Mouse (Mus musculus) cortical plate, adult 2 months (tissue): ENCODE measurements around the gene Wnt8b. TPM values are rescaled to one million over a fixed set of nuclear protein-coding genes. Genes with fewer than 3 reads are reported as not detected.
"Not testable (repeated sequence)": the region's sequence is repeated elsewhere in the genome, so short reads cannot be mapped to it uniquely, and the experiment has no call there.

Experiments used
- H3K27ac ChIP-seq: fragments of 200-500 bp; 2 replicates; pipeline ENCODE4 v1.5.1; 2012; ENCODE audit warnings: low read length, control low read depth, inconsistent platforms; ENCODE audit not compliant: insufficient read depth
- H3K4me1 ChIP-seq: fragments of 200-500 bp; 2 replicates; pipeline ENCODE4 v1.6.1; 2011; ENCODE audit warnings: low read length; ENCODE audit not compliant: control insufficient read depth, insufficient read depth
- H3K4me3 ChIP-seq: fragments of 200-500 bp; 2 replicates; pipeline ENCODE4 v1.5.1; 2011; ENCODE audit warnings: mild to moderate bottlenecking, low read length, control low read depth; ENCODE audit not compliant: insufficient read depth
- CTCF ChIP-seq: fragments of 200-500 bp; IDR thresholded peaks from 2 replicates; pipeline ENCODE4 v1.5.1; 2011; ENCODE audit warnings: mild to moderate bottlenecking, control low read depth, low read length; ENCODE audit not compliant: insufficient read depth; ENCODE audit errors: extremely low read depth
- POLR2A ChIP-seq: fragments of 200-500 bp; IDR thresholded peaks from 2 replicates; pipeline ENCODE4 v1.6.1; 2011; ENCODE audit warnings: mild to moderate bottlenecking, low read length, control low read depth; ENCODE audit not compliant: insufficient read depth; ENCODE audit errors: extremely low read depth
- polyA plus RNA-seq: library from polyadenylated mRNA; depleted of rRNA; stranded (reverse); fragments of >200 nt; gene quantifications from 2 replicates; pipeline ENCODE4 v1.2.3, GENCODE M21; 2012; rRNA removed

Wnt8b gene
- 0.04 and 0.10 TPM in 2 replicates for polyA plus RNA-seq

- Histone ChIP-seq H3K4me3 (no peak within 1 kb of the TSS), H3K4me1 (no peaks in the 10 kb centered on the region), H3K27ac (no peak within 1 kb of the TSS)
- TF ChIP-seq POLR2A (no peak), CTCF (no peak)
Observed at GRCm38 (mm10) chr19:44493128-44493527, at the start of gene Wnt8b. Gene Wnt8b, plus strand, starts transcription at chr19:44493472.

- no peak overlapping the region for H3K4me3 ChIP-seq
- TF ChIP-seq CTCF (no peak), POLR2A (no peak)
- no peak overlapping the region for H3K27ac ChIP-seq
- no peaks in the 10 kb centered on the region for H3K4me1 ChIP-seq
Observed at GRCm38 (mm10) chr19:44445755-44446154, 47.5 kb upstream of the Wnt8b start.

GRCm38 (mm10) chr19:44447927-44448326, 45.3 kb upstream of the Wnt8b start:
- no peak overlapping the region for H3K4me3 ChIP-seq
- H3K4me1 ChIP-seq = no peaks in the 10 kb centered on the region
- TF ChIP-seq POLR2A = no peak
- TF ChIP-seq CTCF = no peak
- no peak overlapping the region for H3K27ac ChIP-seq

GRCm38 (mm10) chr19:44454862-44455261, 38.4 kb upstream of the Wnt8b start:
- Histone ChIP-seq H3K27ac (no peak overlapping the region), H3K4me1 (peaks cover 2% of the 10 kb centered on the region; the same call in 1 of the 2 replicates), H3K4me3 (no peak overlapping the region)
- TF ChIP-seq POLR2A (no peak), CTCF (no peak)

GRCm38 (mm10) chr19:44455356-44455755, 37.9 kb upstream of the Wnt8b start:
- Histone ChIP-seq H3K27ac (no peak overlapping the region), H3K4me1 (peaks cover 2% of the 10 kb centered on the region; the same call in 1 of the 2 replicates), H3K4me3 (no peak overlapping the region)
- TF ChIP-seq POLR2A = no peak
- TF ChIP-seq CTCF = no peak

- Histone ChIP-seq H3K27ac (no peak overlapping the region), H3K4me3 (no peak overlapping the region), H3K4me1 (peaks cover 2% of the 10 kb centered on the region; the same call in 1 of the 2 replicates)
- TF ChIP-seq CTCF (no peak), POLR2A (no peak)
Observed at GRCm38 (mm10) chr19:44457359-44458055, 35.8 kb upstream of the Wnt8b start.

- TF ChIP-seq CTCF (no peak), POLR2A (no peak)
- Histone ChIP-seq H3K4me3 (no peak overlapping the region), H3K4me1 (peaks cover 2% of the 10 kb centered on the region; the same call in 1 of the 2 replicates), H3K27ac (no peak overlapping the region)
Observed at GRCm38 (mm10) chr19:44458696-44459095, 34.6 kb upstream of the Wnt8b start.

GRCm38 (mm10) chr19:44460441-44460840, 32.8 kb upstream of the Wnt8b start:
- Histone ChIP-seq H3K4me3 (no peak overlapping the region), H3K4me1 (peaks cover 2% of the 10 kb centered on the region; the same call in 1 of the 2 replicates), H3K27ac (no peak overlapping the region)
- TF ChIP-seq CTCF (no peak), POLR2A (no peak)

GRCm38 (mm10) chr19:44461500-44461899, 31.8 kb upstream of the Wnt8b start:
- H3K4me1 ChIP-seq = peaks cover 2% of the 10 kb centered on the region; the same call in 1 of the 2 replicates
- no peak for TF ChIP-seq POLR2A
- TF ChIP-seq CTCF = no peak
- H3K4me3 ChIP-seq = no peak overlapping the region
- H3K27ac ChIP-seq = no peak overlapping the region

GRCm38 (mm10) chr19:44462141-44462540, 31.1 kb upstream of the Wnt8b start:
- Histone ChIP-seq H3K4me3 (no peak overlapping the region), H3K27ac (no peak overlapping the region), H3K4me1 (peaks cover 2% of the 10 kb centered on the region; the same call in 1 of the 2 replicates)
- no peak for TF ChIP-seq POLR2A

GRCm38 (mm10) chr19:44465960-44466525, 27.2 kb upstream of the Wnt8b start:
- H3K4me3 ChIP-seq, H3K27ac ChIP-seq: not testable (repeated sequence)

More at GRCm38 (mm10) chr19:44465960-44466525, 27.2 kb upstream of the Wnt8b start:
- not testable (repeated sequence) for H3K4me1 ChIP-seq
